Mouse (Mus musculus): Measurements from ENCODE around the gene Tbc1d10a. TPM values are rescaled to one million over a fixed set of nuclear protein-coding genes. Genes with fewer than 3 reads are reported as not detected.

The Tbc1d10a gene
- total RNA-seq, 2 experiments from 2014 or later: 34.5 to 35.6 TPM

DNA sequence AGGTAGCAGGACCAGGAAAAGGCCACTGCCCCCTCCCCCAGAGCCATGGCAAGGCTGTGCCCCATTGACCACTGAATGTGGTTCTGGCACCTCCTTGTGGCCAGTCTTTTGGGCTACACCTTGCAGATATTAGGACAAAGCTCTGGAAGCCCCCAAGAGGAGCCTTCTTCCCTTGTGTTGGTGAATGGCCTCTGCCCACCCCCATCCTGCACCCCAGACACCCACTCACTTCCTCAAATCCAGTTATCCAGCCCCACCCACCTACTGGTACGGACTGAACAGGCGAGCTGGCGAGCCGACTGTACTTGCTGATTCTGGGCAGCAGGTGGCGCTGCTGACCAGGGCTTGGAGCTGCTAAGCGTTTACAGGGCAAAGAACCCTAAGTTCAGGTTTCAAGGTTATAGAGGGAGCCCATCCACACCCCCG is 72.1 kb downstream of the Tbc1d10a start:
- peak; percentile 79 to 85 for DNase-seq (ENCODE audit: low spot score in 2 of 2)
- intact Hi-C loops (cut with DNase I): loop anchor here (1.0 kb wide), 2 partner anchors 38 to 164 kb away; no protein-coding TSS in a partner anchor

DNA sequence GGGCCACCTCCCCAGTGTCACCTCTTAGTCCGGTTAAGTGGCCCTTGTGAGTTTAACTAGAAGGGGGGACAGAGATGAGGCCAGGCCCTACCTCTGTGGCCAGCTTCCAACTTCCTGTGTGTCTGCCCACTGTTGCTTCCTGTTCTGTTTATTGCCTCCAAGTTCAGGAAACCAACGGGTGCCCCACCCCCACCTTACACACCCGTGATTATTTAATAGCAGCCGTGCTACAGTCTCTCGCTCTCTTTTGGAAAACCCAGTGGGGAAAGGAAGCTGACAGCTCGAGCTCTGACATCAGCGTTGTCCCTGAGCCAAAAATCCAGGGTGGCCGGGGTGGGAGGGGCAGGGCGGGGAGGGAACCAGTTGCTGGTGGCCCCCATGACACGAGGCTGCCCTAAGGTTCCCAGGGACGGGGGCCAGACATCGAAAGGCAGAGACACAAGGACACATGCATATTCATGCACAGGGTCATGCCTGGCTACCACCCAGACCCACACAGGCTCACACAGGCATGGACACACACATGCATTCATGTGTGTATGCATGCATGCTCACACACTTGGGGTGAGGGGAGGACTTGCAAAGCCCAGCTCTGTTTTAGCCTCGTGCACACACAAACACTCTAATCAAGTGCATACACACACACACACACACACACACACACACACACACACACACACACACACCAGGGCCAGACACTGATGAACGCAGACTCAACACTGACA is 74.0 kb downstream of the Tbc1d10a start:
- no peak for DNase-seq (ENCODE audit: low spot score in 2 of 2)
- intact Hi-C loops (cut with DNase I): no loop called here

DNA sequence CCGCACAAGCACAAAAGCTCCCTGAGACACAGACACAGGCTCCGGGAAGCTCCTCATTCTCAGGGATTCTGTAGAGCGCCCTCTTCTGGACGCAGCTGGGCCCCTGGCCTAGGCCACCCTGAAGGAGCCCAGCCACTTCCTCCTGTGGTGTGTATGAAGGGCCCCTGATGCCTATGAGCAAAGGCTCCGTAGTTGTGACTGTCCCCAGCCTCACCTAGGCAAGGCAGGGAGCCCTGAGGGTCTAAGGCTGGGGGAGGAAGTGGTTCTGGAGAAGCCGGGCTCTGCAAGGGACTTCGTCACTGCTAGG is 74.6 kb downstream of the Tbc1d10a start:
- peak in 1 of 2 experiments; percentile 37 for DNase-seq (ENCODE audit: low spot score in 2 of 2)
- intact Hi-C loops (cut with DNase I): no loop called here

DNA sequence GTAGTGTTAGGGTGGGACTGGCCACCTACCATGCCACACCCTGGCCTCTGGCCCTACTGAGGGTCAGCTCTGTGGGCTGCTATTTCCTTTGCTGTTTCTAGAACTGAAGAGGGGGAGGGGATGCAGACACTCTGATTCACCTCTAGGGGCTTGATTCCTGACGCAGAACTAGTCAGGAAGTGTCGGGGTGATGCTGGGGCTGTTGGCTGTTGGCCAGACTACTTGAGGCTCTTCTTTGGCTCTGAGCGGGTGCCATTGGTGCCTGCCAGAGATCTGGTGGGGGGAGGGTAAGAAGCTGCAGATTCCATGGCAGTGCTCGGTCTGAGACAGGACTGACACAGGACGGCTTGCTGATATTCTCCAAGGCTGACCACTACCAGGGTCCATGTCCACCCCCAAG is 75.4 kb downstream of the Tbc1d10a start:
- intact Hi-C loops (cut with DNase I): no loop called here
- DNase-seq (ENCODE audit: low spot score in 2 of 2): no peak

DNA sequence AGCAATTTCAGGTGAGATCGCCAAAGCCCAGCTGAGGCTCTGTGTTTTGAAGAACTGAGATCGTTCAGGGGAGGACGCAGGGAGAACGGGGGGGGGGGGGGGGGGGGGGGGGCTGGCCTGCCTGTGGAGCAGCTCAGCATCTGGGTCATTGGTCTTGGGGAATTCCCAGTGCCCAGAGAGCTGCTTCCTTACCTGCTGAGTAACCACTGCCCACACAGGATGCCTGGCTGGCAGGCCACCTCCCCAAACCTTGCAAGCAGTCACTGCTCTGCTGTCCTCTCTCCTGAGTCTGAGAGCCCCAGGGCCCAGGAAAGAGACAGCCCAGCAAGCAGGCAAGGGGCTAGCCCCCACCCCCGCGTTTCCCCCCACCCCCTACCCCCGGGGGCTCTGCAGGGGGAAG is 76.3 kb downstream of the Tbc1d10a start:
- intact Hi-C loops (cut with DNase I): no loop called here
- DNase-seq (ENCODE audit: low spot score in 2 of 2): no peak

DNA sequence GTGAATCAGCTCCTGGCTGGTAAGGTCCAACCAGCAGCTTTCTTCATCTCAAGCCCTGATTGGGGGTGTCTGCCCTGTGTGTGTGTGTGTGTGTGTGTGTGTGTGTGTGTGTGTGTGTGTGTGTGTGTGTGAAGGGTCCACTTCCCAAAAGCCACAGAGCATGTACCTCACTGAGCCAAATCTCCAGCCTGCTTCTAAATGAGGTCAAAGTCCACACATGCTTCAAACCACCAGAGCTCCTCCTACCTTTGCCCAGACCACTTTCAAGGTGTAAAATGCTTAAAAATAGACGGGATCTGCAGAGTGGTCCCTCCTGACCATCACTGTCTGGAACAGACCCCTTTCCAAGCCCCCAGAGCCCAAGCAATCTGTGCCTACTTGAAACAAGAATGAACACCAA is 76.7 kb downstream of the Tbc1d10a start:
- DNase-seq (ENCODE audit: low spot score in 2 of 2): no peak
- intact Hi-C loops (cut with DNase I): no loop called here

DNA sequence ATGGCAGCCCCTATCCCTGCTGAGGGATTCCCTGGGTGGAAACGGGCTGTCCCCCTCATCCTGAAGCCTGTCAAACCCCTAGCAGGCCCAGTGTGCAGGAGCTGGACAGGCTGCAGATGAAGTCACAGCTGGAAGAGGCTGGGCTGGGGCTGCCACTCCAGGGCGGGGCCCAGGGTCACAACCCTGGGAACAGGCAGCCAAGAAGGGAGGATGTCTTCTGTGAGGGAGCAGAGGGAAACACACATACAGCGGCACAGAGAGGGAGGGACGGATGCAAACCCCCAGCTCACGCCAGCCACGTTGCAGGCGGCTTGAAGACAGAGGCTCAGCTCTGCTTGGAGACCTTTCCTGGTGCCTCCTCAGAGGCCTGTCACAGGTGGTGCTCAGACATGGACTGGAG is 77.5 kb downstream of the Tbc1d10a start:
- no peak for DNase-seq (ENCODE audit: low spot score in 2 of 2)
- intact Hi-C loops (cut with DNase I): no loop called here

Small RNA genes within 50 kb of the gene (microRNA-seq; reads per million reads assigned to microRNA genes)
- gene Mir3060: 1.0 to 3.2 reads per million in 2 experiments

Other genes starting within 250 kb of the Tbc1d10a start
- 10 to 100 TPM; 38.5 to 41.5 TPM for gene Pes1, start 222.8 kb upstream of the Tbc1d10a start, total RNA-seq (2021)
- gene 4930556J24Rik, start 210.0 kb upstream of the Tbc1d10a start, total RNA-seq (2021): not detected
- 10 to 100 TPM; 13.2 to 15.5 TPM for gene Gal3st1, start 203.2 kb upstream of the Tbc1d10a start, total RNA-seq (2021)
- gene Sec14l4, start 155.3 kb upstream of the Tbc1d10a start, total RNA-seq (2021): under 1 TPM in 1 of 2 experiments, not detected in 1; 0.21 TPM
- gene Sec14l3, start 121.9 kb upstream of the Tbc1d10a start, total RNA-seq (2021): 1 to 10 TPM in 1 of 2 experiments, under 1 TPM in 1; 0.60 to 1.3 TPM
- gene Mtfp1, start 91.3 kb upstream of the Tbc1d10a start, total RNA-seq (2021): 100 to 1,000 TPM in 1 of 2 experiments, 10 to 100 TPM in 1; 92.3 to 104 TPM
- 10 to 100 TPM; 35.6 to 35.8 TPM for gene Sec14l2, start 63.4 kb upstream of the Tbc1d10a start, total RNA-seq (2021)
- gene Rnf215, start 51.6 kb upstream of the Tbc1d10a start, total RNA-seq (2021): 10 to 100 TPM; 28.2 to 31.4 TPM
- 10 to 100 TPM; 14.9 to 17.7 TPM for gene Ccdc157, start 26.5 kb upstream of the Tbc1d10a start, total RNA-seq (2021)
- gene Sf3a1, start 26.4 kb upstream of the Tbc1d10a start, total RNA-seq (2021): 10 to 100 TPM; 68.6 to 73.1 TPM
- 1 to 10 TPM; 3.9 to 6.1 TPM for gene Castor1, start 31.4 kb downstream of the Tbc1d10a start, total RNA-seq (2021)
- gene Osm, start 49.6 kb downstream of the Tbc1d10a start, total RNA-seq (2021): under 1 TPM in 1 of 2 experiments, not detected in 1; 0.16 TPM
- under 1 TPM; 0.23 to 0.25 TPM for gene Lif, start 70.8 kb downstream of the Tbc1d10a start, total RNA-seq (2021)